In genomic region chr4:128878901-128879491, GRCm38 (mm10) we compare ENCODE assay signal across 14 mouse cellular contexts. TPM values are rescaled to one million over a fixed set of nuclear protein-coding genes. Genes with fewer than 3 reads are reported as not detected.
DNase-seq lines count a peak whose midpoint lies in the region; ATAC-seq and TF ChIP-seq lines count a peak whose summit lies in the region.
"Had no signal": no experiment of that assay in that cellular context is flagged by ENCODE, and none has a peak within 500 bp of the region (broad histone marks: within the 10 kb centered on the region; RNA-seq: fewer than 3 reads in every experiment).

No protein-coding gene starts in this region.

- peak; percentile 75 for DNase-seq in forebrain, embryonic 11.5 days (ENCODE audit: low spot score)
- DNase-seq in forebrain, postnatal 0 days: no peak
- peak; percentile 71 for DNase-seq in embryonic facial prominence, embryonic 11.5 days (ENCODE audit: low spot score)
- DNase-seq in limb, embryonic 11.5 days (ENCODE audit: low spot score): peak; percentile 55
- no peak for DNase-seq in T-cell, adult 2 months (ENCODE audit: low spot score)
- DNase-seq in frontal cortex, postnatal 14 days (ENCODE audit: low spot score in 2 of 2): no peak
- DNase-seq in testis, postnatal 10 days (ENCODE audit: low spot score): no peak
- DNase-seq: adrenal gland, postnatal 14 days; cerebellum, adult 11-12 months; liver, embryonic 13.5 days had no signal

- H3K9ac ChIP-seq in forebrain, embryonic 11.5 days (ENCODE audit: low read length): 0 out of 2 replicates have a peak overlapping the region, but pooled peaks have one; percentile 8
- H3K9ac ChIP-seq in forebrain, postnatal 0 days: no peak overlapping the region
- peak overlapping the region; percentile 29 for H3K9ac ChIP-seq in embryonic facial prominence, embryonic 11.5 days (replicated peaks; ENCODE audit: low read length)
- H3K9ac ChIP-seq in limb, embryonic 11.5 days (ENCODE audit: low read length): no peak overlapping the region
- H3K9ac ChIP-seq: heart, embryonic 13.5 days; liver, embryonic 13.5 days had no signal

- no peak for TF ChIP-seq CTCF in forebrain, postnatal 0 days (IDR thresholded peaks at IDR 0.05; ENCODE audit: low read depth)
- TF ChIP-seq CTCF in E14TG2a.4 (conservative IDR thresholded peaks at IDR 0.05; ENCODE audit: low read length): no peak

- H3K36me3 ChIP-seq in forebrain, embryonic 11.5 days (ENCODE audit: control insufficient read depth, insufficient read depth, low read length): no peaks in the 10 kb centered on the region
- H3K36me3 ChIP-seq in forebrain, postnatal 0 days (ENCODE audit: insufficient read depth): no peaks in the 10 kb centered on the region
- H3K36me3 ChIP-seq in E14TG2a.4 (ENCODE audit: insufficient read depth, low read length): no peaks in the 10 kb centered on the region
- H3K36me3 ChIP-seq in embryonic facial prominence, embryonic 11.5 days (replicated peaks; ENCODE audit: control insufficient read depth, insufficient read depth, low read depth, low read length): no peaks in the 10 kb centered on the region
- no peaks in the 10 kb centered on the region for H3K36me3 ChIP-seq in limb, embryonic 11.5 days (ENCODE audit: control insufficient read depth, insufficient read depth, low read length)
- H3K36me3 ChIP-seq: heart, embryonic 13.5 days; liver, embryonic 13.5 days had no signal

- peaks cover 3% of the 10 kb centered on the region; the same call in 1 of the 2 replicates for H3K9me3 ChIP-seq in forebrain, embryonic 11.5 days (ENCODE audit: control insufficient read depth, low read length)
- H3K9me3 ChIP-seq in forebrain, postnatal 0 days (ENCODE audit: low read length): 0 out of 2 replicates have a peak, but pooled peaks cover 3% of the 10 kb centered on the region
- peaks cover 6% of the 10 kb centered on the region for H3K9me3 ChIP-seq in E14TG2a.4 (ENCODE audit: low read length)
- no peaks in the 10 kb centered on the region for H3K9me3 ChIP-seq in embryonic facial prominence, embryonic 11.5 days (replicated peaks; ENCODE audit: control insufficient read depth, low read length)
- no peaks in the 10 kb centered on the region for H3K9me3 ChIP-seq in limb, embryonic 11.5 days (ENCODE audit: control insufficient read depth, low read length)
- H3K9me3 ChIP-seq: liver, embryonic 13.5 days; megakaryocyte, embryonic 14.5 days had no signal

- H3K4me1 ChIP-seq in forebrain, embryonic 11.5 days (replicated peaks; ENCODE audit: control insufficient read depth, insufficient read depth, low read length): peaks cover 9% of the 10 kb centered on the region; the same call in 1 of the 2 replicates
- no peaks in the 10 kb centered on the region for H3K4me1 ChIP-seq in forebrain, postnatal 0 days (ENCODE audit: insufficient read depth)
- peaks cover 26% of the 10 kb centered on the region for H3K4me1 ChIP-seq in E14TG2a.4 (replicated peaks; ENCODE audit: low read depth, low read length)
- no peaks in the 10 kb centered on the region; the same call in none of the 2 replicates for H3K4me1 ChIP-seq in embryonic facial prominence, embryonic 11.5 days (ENCODE audit: control insufficient read depth, insufficient read depth, low read length)
- peaks cover 15% of the 10 kb centered on the region for H3K4me1 ChIP-seq in limb, embryonic 11.5 days (ENCODE audit: control insufficient read depth, insufficient read depth, low read length)

- peak overlapping the region; percentile 26; the same call in 1 of the 2 replicates for H3K4me2 ChIP-seq in forebrain, embryonic 11.5 days (ENCODE audit: low read depth, low read length, severe bottlenecking)
- H3K4me2 ChIP-seq in forebrain, postnatal 0 days (ENCODE audit: low read depth): no peak overlapping the region
- H3K4me2 ChIP-seq in embryonic facial prominence, embryonic 11.5 days (ENCODE audit: low read depth, low read length): 0 out of 2 replicates have a peak overlapping the region, but pooled peaks have one; percentile 5
- H3K4me2 ChIP-seq in limb, embryonic 11.5 days (ENCODE audit: low read depth, severe bottlenecking): peak overlapping the region; percentile 13; the same call in 1 of the 2 replicates
- H3K4me2 ChIP-seq: heart, embryonic 13.5 days; liver, embryonic 13.5 days had no signal

- H3K4me3 ChIP-seq in forebrain, embryonic 11.5 days (ENCODE audit: low read depth, low read length): no peak overlapping the region
- H3K4me3 ChIP-seq in forebrain, postnatal 0 days (ENCODE audit: low read depth, low read length): no peak overlapping the region
- H3K4me3 ChIP-seq in E14TG2a.4 (replicated peaks; ENCODE audit: low read length): 0 out of 2 replicates have a peak overlapping the region, but pooled peaks have one; percentile 23
- no peak overlapping the region for H3K4me3 ChIP-seq in embryonic facial prominence, embryonic 11.5 days (ENCODE audit: low read depth, low read length)
- H3K4me3 ChIP-seq in limb, embryonic 11.5 days (ENCODE audit: low read depth, low read length): no peak overlapping the region
- H3K4me3 ChIP-seq: heart, embryonic 13.5 days; liver, embryonic 13.5 days; megakaryocyte, embryonic 14.5 days had no signal

- peak; percentile 40; the same call in 1 of the 2 replicates for ATAC-seq in forebrain, embryonic 11.5 days (replicated peaks; ENCODE audit: low FRiP score)
- ATAC-seq in forebrain, postnatal 0 days: no peak
- ATAC-seq in embryonic facial prominence, embryonic 11.5 days (replicated peaks; ENCODE audit: insufficient number of reproducible peaks, low FRiP score, low TSS enrichment, low read depth): peak; percentile 60; the same call in 1 of the 2 replicates
- ATAC-seq in limb, embryonic 11.5 days (ENCODE audit: insufficient number of reproducible peaks, low FRiP score, low TSS enrichment, low read depth): peak; percentile 46; the same call in 1 of the 2 replicates
- ATAC-seq: inflammation-experienced regulatory T-cells, adult 6 months had no signal

- peak overlapping the region; percentile 43; the same call in 1 of the 2 replicates for H3K27ac ChIP-seq in forebrain, embryonic 11.5 days (ENCODE audit: low read depth, low read length)
- H3K27ac ChIP-seq in forebrain, postnatal 0 days (ENCODE audit: low read depth, low read length): no peak overlapping the region
- peak overlapping the region; percentile 57 for H3K27ac ChIP-seq in embryonic facial prominence, embryonic 11.5 days (replicated peaks; ENCODE audit: low read depth, low read length)
- H3K27ac ChIP-seq in limb, embryonic 11.5 days (replicated peaks; ENCODE audit: low read depth, low read length): peak overlapping the region; percentile 67; the same call in 1 of the 2 replicates
- H3K27ac ChIP-seq: heart, embryonic 13.5 days; liver, embryonic 13.5 days had no signal

- 4% methylated on average over 13 of the region's 13 CpGs for WGBS in forebrain, embryonic 11.5 days
- WGBS in forebrain, postnatal 0 days: 7% methylated on average over 13 of the region's 13 CpGs
- 6% methylated on average over 13 of the region's 13 CpGs for WGBS in embryonic facial prominence, embryonic 11.5 days
- 7% methylated on average over 13 of the region's 13 CpGs for WGBS in limb, embryonic 11.5 days

- no peaks in the 10 kb centered on the region; the same call in 1 of the 2 replicates for H3K27me3 ChIP-seq in forebrain, embryonic 11.5 days (ENCODE audit: control insufficient read depth, insufficient read depth, low read length)
- 0 out of 2 replicates have a peak, but pooled peaks cover 3% of the 10 kb centered on the region for H3K27me3 ChIP-seq in forebrain, postnatal 0 days (ENCODE audit: insufficient read depth, low read length)
- H3K27me3 ChIP-seq in E14TG2a.4 (ENCODE audit: insufficient read depth, low read length): peaks cover 63% of the 10 kb centered on the region
- H3K27me3 ChIP-seq in embryonic facial prominence, embryonic 11.5 days (ENCODE audit: control insufficient read depth, insufficient read depth, low read length): no peaks in the 10 kb centered on the region
- no peaks in the 10 kb centered on the region for H3K27me3 ChIP-seq in limb, embryonic 11.5 days (ENCODE audit: control insufficient read depth, insufficient read depth, low read length)

RNA-seq across cellular contexts. Expression of gene Trim62, which starts 4.4 kb away (rescaled TPM):
- polyA plus RNA-seq in forebrain, embryonic 11.5 days (2014; fragmentation: Nextera tagmentation; extraction: Ambion mirVana): 9.4 and 11.0 TPM in 2 replicates
- 10.9 and 15.7 TPM in 2 replicates for total RNA-seq in forebrain, postnatal 0 days (2014; rRNA removed)
- polyA plus RNA-seq in forebrain, postnatal 0 days (2015; fragmentation: Nextera tagmentation; extraction: Ambion mirVana): 15.5 and 20.4 TPM in 2 replicates
- 13.9 and 14.6 TPM in 2 replicates for polyA plus RNA-seq in embryonic facial prominence, embryonic 11.5 days (2014; fragmentation: Nextera tagmentation; extraction: Ambion mirVana)
- 10.3 and 11.7 TPM in 2 replicates for polyA plus RNA-seq in limb, embryonic 11.5 days (2014; fragmentation: Nextera tagmentation; extraction: Ambion mirVana)

Comparison
In these comparisons a context has a peak if more than half of its experiments do, and no peak if none do; other contexts are left out.
1. DNase-seq: peak in forebrain, embryonic 11.5 days (single experiment), embryonic facial prominence, embryonic 11.5 days (single experiment) and limb, embryonic 11.5 days (single experiment); none in forebrain, postnatal 0 days (single experiment), T-cell, adult 2 months (single experiment), frontal cortex, postnatal 14 days (0 of 2) and testis, postnatal 10 days (single experiment).
2. H3K9ac ChIP-seq: peak in forebrain, embryonic 11.5 days (single experiment) and embryonic facial prominence, embryonic 11.5 days (single experiment); none in forebrain, postnatal 0 days (single experiment) and limb, embryonic 11.5 days (single experiment).